Mouse (Mus musculus) urinary bladder, postnatal 4 days (tissue): ENCODE data around the gene Bcam.

Source experiments
- DNase-seq, 2 experiments: peaks; one replicate each; pipeline ENCODE4 v3.0.0; 2021 to 2022; ENCODE audit warnings: low spot score in 2 of 2

The Bcam gene

DNA sequence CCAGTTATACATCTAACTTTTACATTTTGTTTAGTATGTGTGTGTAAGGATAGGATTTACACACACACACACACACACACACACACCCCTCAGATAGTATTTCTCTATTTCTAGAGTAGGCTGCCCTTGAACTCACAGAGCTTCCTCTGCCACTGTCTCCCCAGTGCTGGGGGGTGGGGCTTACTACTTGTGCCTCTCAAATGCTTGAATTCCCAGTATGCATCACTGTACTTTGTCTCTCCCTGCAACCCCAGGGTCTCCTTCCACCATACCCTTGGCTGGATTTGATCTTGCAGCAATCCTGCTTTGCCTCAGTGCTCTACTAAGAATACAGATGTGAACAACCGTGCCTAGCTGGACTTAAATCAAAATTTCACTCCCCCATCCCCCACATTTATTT is 16.8 kb downstream of the Bcam start:
- no peak for DNase-seq

- no peak for DNase-seq
Measured at GRCm38 (mm10) chr7:19753587-19753986, 17.2 kb downstream of the Bcam start.

GRCm38 (mm10) chr7:19752652-19753051 is 18.2 kb downstream of the Bcam start:
- DNase-seq = no peak

DNA sequence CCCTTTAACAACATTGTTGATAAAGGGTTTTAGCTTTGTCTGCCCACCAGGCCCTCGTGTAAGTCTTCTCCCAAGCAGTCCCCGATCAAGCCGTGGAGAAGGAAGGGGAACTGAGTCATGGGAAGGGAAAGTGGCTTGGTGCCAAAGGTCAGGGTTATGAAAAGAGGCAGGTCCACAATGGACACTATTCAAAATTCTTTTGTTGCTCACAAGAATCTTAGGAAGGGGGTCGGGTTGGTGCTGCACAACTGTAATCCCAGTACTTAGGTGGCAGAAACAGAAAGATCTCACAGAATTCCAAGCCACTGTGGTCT is 19.8 kb downstream of the Bcam start:
- DNase-seq = no peak

DNA sequence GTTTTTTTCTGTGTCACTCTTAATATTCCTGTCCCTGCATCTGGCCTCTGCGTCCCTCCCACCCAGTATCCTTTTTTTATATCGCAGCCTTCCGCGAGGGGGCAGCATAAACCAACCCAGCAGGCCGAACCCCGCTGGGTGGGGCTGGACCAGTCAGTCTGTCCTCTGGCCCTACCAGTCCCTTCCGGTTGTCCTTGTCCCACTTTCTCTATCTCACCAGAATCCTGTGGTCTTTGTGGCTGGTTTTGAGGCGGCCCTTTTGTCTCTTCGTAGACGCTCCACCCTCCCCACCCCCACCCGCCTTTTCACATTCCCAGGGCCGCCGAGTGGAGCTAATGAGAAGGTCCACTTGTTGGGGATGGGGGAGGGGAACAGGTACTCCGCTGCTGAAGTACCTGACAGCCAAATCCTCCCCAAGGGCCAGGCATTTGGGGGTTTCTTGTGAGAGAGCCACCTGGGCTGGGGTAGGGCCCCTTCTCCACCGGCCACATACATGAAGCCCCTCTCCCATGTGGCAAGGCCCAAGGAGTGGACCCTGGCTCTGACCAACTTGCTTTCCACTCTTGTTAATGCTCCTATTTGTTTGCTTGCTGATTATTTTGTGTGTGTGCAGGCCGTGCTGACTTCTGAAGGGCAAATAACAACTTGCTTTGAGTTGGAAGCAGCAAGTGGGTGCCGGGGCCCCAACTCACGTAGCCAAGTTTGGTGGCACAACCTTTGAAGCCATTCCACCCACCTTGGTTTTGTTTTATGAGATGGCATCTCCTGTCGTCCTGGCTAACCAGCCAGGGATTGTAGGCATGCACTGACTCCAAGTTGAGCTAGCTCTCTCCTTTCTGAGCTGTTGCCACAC is 20.4 kb downstream of the Bcam start, which contains the start of gene Nectin2:
TSS of gene Nectin2 (minus strand) at position 267 of the 853 bp plus-strand sequence.
- DNase-seq = peak; percentile 88 to 93

DNA sequence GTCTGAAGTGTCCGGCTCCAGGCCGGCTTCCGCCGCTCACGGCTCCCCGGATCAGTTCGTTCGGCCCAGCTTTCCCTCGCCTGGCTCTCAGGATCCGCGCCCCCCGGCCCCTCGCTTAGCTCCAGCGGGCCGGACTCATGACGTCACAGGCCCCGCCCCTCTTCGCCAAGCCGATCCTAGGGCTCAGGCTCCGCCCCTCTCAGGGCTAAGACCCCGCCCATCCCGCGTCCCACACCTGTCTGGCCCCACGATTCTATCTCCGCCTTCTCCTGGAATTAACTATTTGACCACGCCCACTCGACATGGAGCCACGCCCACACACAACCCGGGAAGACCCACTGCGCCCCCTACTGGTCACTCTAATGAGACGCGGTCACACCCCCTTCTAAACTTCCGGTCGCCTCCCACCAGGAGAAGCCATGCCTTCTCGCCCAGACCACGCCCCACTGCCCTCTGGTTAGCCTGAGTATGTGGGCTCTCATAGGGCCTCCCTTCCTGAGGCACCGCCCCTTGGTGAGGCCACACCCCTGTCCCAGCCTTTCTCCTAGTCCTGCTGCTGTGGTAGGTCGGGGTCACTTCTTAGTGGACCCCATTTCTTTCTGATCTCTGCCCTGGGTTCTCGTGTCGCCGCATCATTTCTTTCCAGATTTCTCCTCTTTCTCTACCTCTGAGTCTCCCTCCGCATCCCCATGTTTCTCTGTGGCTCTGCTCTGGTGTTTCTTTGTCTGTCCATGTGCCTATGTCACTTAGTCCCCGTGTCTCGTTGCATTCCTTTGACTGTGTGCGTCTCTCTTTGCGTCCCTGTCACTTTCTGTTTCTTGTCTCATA is 21.2 kb downstream of the Bcam start:
- peak; percentile 97 to 98 for DNase-seq

GRCm38 (mm10) chr7:19748219-19749195 is 22.3 kb downstream of the Bcam start:
- DNase-seq = no peak

DNA sequence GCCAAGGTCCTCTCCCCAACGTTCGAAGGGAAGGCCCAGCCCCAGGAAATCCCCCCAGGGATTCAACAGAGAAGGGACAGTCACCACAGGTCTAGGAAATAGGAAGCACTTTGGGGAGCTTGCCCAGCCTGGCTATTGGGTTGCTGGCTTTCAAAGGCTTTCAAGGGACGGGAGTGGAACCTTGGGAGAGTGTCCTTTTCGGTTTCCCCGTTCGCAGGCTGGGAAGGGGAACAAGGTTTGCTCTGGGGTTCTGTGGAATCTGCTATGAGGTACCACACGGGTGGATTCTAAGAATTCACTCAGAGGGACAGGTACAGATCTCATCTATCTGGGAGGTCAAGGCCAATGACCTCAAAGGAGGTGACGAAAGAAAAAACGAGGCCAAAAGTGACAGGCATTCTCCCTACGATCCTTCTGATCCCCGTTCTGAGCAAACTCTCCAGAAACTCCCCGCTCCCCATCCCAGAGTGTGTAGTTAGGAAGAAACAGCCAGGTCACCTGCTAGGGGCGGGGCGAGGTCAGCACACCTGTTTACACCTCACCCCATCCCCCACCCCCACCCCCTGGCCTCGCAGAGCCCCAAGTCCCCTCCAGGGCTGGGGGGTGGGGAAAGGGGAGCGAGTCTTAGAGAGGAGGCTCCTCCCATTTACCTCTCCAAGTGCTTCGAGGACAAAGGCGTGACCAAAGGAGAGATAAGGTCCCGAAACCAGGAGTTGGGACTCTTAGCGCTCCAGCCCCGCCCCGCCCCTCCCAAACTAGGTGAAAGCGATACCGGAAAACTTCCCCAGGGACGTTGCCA is 23.2 kb downstream of the Bcam start:
- no peak for DNase-seq

- DNase-seq = no peak
Measured at GRCm38 (mm10) chr7:19746426-19747201, 24.2 kb downstream of the Bcam start.

DNA sequence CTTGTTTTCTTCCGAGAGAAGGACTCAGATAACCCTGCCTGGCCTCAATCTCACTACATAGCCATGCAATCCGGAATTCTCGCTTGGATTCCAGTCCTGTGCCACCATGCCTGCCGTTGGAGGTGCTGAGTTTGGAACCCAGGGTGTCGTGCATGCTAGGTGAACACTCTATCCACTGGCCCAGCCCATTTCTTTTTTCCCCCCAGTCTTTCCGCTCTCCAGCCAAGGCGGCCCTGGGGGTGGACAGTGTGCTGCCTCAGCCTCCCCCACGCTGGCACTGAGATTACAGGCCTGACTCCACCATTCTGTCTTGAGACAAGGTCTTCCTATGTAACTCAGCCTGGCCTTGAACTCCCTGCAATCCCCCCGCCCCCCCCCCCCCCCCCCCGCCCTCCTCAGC is 24.8 kb downstream of the Bcam start:
- no peak for DNase-seq

- no peak for DNase-seq
Measured at GRCm38 (mm10) chr7:19744590-19745385, 26.0 kb downstream of the Bcam start.

GRCm38 (mm10) chr7:19743791-19744190 is 27.0 kb downstream of the Bcam start:
- DNase-seq = no peak

GRCm38 (mm10) chr7:19742468-19742867 is 28.3 kb downstream of the Bcam start:
- DNase-seq = no peak

DNA sequence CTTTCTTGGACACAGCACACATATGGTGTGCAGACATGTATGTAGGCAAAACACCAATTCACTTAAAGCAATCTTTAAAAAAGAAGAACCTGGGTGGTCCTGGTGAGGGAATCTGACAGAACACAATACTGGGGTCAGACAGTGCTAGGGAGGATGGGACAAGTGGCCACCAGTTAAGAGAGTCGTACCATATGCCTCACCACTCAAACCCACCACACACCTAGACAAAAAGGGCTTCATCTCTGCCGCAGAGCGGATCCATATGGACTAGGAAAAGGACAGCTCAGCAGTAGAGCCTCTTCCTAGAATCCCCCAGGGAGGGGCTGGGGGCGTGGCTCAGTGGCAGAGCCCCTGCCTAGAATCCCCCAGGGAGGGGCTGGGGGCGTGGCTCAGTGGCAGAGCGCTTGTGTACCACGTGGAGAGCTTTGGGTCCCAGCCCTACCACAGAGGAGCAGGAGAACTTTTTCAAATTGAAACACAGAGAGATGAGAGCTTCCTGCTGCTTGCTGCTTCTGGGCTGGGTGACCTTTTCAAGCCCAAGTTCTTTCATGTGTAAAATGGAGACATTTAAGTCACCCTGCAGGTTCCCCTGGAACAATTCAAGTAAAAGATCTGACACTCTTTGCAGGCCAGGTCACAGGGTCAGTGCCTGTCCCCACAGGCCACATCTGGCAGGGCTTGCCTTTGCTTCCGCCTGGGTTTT is 29.3 kb downstream of the Bcam start:
- DNase-seq = peak in 1 of 2 experiments; percentile 54

DNA sequence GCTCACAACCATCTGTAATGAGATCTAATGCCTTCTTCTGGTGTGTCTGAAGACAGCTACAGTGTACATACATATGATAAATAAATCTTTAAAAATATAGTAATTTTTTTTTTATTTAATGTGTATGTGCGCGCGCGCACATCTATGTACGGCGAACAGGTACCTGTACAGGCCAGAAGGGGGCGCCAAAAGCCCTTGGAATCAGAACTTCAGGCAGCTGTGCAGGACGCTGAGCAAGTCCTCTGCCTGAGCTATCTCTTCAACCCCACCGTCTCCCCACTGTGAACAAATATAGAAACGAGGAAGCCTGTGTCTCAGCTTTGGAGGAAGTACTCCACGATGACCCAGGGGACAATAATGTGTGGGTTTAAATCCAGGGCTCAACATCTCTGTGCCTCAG is 30.5 kb downstream of the Bcam start:
- DNase-seq = no peak

- no peak for DNase-seq
Measured at GRCm38 (mm10) chr7:19738771-19739170, 32.0 kb downstream of the Bcam start.

- no peak for DNase-seq
Measured at GRCm38 (mm10) chr7:19736389-19737057, 34.3 kb downstream of the Bcam start.

DNA sequence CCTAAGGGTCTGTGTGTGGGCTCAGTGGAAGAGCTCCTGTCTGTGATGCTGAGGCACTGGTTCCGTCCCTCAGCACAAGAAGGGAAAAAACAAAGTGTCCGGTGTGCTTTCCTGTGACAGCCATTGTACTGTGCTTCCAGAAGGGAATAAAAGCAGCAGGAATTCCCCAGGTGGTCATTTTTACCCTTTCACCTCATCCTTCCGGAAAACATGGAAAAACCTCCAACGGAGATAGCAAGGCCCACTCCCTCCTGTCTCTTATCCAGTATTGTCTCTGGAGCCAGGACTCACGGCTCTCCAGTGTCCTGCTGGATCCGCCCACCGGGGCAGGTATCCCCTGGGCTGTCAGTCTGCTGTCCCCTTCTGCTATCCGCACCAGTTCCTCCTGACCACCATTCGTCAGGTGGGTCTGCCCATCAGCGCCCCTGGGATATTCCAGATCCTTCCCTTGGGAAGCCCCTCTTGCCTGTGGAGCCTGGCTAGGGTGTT is 36.6 kb downstream of the Bcam start:
- no peak for DNase-seq
